ENCODE assay signal across 8 mouse cellular contexts in the genomic region with DNA sequence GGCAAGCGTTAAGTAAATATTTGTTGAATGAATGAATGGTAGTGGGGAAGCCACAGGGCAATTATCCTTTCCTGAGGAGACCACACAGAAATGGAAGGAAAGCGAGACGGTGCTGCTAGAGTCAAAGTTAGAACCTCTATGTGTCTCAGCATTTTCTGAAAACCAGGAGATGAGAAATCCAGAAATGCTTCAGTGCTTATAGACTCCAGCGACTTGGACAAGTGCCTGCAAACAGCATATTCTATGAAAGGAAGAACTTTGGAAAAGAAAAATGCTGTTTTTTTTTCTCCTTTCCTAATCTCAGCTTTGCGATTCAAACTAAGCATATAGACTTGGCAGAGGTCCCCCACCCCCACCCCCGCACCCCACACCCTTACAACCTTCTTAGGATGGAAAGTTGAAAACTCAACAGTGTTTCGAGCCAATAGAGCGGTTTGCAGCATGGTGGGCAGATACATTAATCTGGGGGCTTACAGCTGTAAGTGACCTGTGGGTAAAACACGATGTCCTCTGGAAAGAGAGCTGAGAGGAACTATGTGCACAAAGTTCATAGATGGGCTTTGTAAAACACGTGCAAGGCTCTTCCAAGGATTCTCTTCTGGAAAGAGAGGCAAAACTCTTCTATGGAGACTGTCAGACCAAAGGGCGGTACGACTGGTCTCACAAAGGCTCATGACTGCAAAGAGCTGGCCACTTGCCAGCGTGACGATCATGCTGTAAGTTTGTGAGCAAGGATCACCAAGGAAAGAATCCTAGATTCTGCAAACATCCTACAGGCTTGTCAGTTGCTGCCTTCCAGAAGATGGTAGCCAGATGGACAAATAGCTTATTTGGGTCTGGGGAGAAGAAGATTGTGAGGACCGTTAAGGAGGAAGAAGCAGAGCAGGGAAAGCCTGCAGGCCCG. TPM values are rescaled to one million over a fixed set of nuclear protein-coding genes. Genes with fewer than 3 reads are reported as not detected.
DNase-seq lines count a peak whose midpoint lies in the region; ATAC-seq and TF ChIP-seq lines count a peak whose summit lies in the region.

No protein-coding gene starts in this region.

- H3K36me3 ChIP-seq in forebrain, embryonic 13.5 days (ENCODE audit: poor library complexity, severe bottlenecking), result no peaks in the 10 kb centered on the region
- no peaks in the 10 kb centered on the region for H3K36me3 ChIP-seq in forebrain, embryonic 11.5 days (ENCODE audit: control insufficient read depth, insufficient read depth, low read length)
- H3K36me3 ChIP-seq in heart, embryonic 12.5 days, result no peaks in the 10 kb centered on the region
- H3K36me3 ChIP-seq in limb, embryonic 14.5 days (ENCODE audit: control insufficient read depth, insufficient read depth, low read length), result no peaks in the 10 kb centered on the region

- H3K4me3 ChIP-seq in forebrain, embryonic 13.5 days, result no peak overlapping the region
- no peak overlapping the region for H3K4me3 ChIP-seq in forebrain, embryonic 11.5 days (ENCODE audit: low read depth, low read length)
- peak overlapping the region; percentile 15; the same call in 1 of the 2 replicates for H3K4me3 ChIP-seq in heart, embryonic 12.5 days
- H3K4me3 ChIP-seq in limb, embryonic 14.5 days (replicated peaks; ENCODE audit: low read length), result no peak overlapping the region

- H3K9me3 ChIP-seq in forebrain, embryonic 13.5 days (replicated peaks), result no peaks in the 10 kb centered on the region
- H3K9me3 ChIP-seq in forebrain, embryonic 11.5 days (ENCODE audit: control insufficient read depth, low read length), result no peaks in the 10 kb centered on the region
- no peaks in the 10 kb centered on the region for H3K9me3 ChIP-seq in heart, embryonic 12.5 days (replicated peaks)
- no peaks in the 10 kb centered on the region for H3K9me3 ChIP-seq in limb, embryonic 14.5 days (ENCODE audit: control insufficient read depth, low read length)

- no peaks in the 10 kb centered on the region for H3K27me3 ChIP-seq in forebrain, embryonic 13.5 days
- no peaks in the 10 kb centered on the region for H3K27me3 ChIP-seq in forebrain, embryonic 11.5 days (ENCODE audit: control insufficient read depth, insufficient read depth, low read length)
- no peaks in the 10 kb centered on the region for H3K27me3 ChIP-seq in heart, embryonic 12.5 days (replicated peaks)
- no peaks in the 10 kb centered on the region for H3K27me3 ChIP-seq in limb, embryonic 14.5 days (ENCODE audit: control insufficient read depth, insufficient read depth, low read length)

- no peak for DNase-seq in forebrain, embryonic 11.5 days (ENCODE audit: low spot score)
- DNase-seq in right cerebral cortex, adult 2 months (ENCODE audit: low spot score in 2 of 2), result peak; percentile 12 to 16
- DNase-seq in right cerebral cortex, adult 18-20 months, result no peak
- peak; percentile 71 for DNase-seq in limb, embryonic 14.5 days (ENCODE audit: low spot score)

- H3K9ac ChIP-seq in forebrain, embryonic 13.5 days, result no peak overlapping the region
- H3K9ac ChIP-seq in forebrain, embryonic 11.5 days (ENCODE audit: low read length), result no peak overlapping the region
- no peak overlapping the region for H3K9ac ChIP-seq in heart, embryonic 12.5 days
- H3K9ac ChIP-seq in limb, embryonic 14.5 days (ENCODE audit: low read depth, low read length, severe bottlenecking), result no peak overlapping the region

- H3K4me1 ChIP-seq in forebrain, embryonic 13.5 days, result peaks cover 13% of the 10 kb centered on the region
- no peaks in the 10 kb centered on the region for H3K4me1 ChIP-seq in forebrain, embryonic 11.5 days (replicated peaks; ENCODE audit: control insufficient read depth, insufficient read depth, low read length)
- peaks cover 9% of the 10 kb centered on the region; the same call in 1 of the 2 replicates for H3K4me1 ChIP-seq in heart, embryonic 12.5 days (replicated peaks)
- peaks cover 5% of the 10 kb centered on the region; the same call in 1 of the 2 replicates for H3K4me1 ChIP-seq in limb, embryonic 14.5 days (ENCODE audit: control insufficient read depth, insufficient read depth, low read length)

- H3K4me2 ChIP-seq in forebrain, embryonic 13.5 days, result peak overlapping the region; percentile 42; the same call in 1 of the 2 replicates
- H3K4me2 ChIP-seq in forebrain, embryonic 11.5 days (ENCODE audit: low read depth, low read length, severe bottlenecking), result no peak overlapping the region
- H3K4me2 ChIP-seq in heart, embryonic 12.5 days, result peak overlapping the region; percentile 50
- no peak overlapping the region for H3K4me2 ChIP-seq in limb, embryonic 14.5 days (replicated peaks; ENCODE audit: low read depth, low read length, severe bottlenecking)

- 52% methylated on average over 16 of the region's 16 CpGs for WGBS in forebrain, embryonic 13.5 days
- WGBS in forebrain, embryonic 11.5 days, result 63% methylated on average over 16 of the region's 16 CpGs
- 53% methylated on average over 16 of the region's 16 CpGs for WGBS in heart, embryonic 12.5 days
- 50% methylated on average over 16 of the region's 16 CpGs for WGBS in limb, embryonic 14.5 days

- H3K27ac ChIP-seq in forebrain, embryonic 13.5 days, result no peak overlapping the region
- H3K27ac ChIP-seq in forebrain, embryonic 11.5 days (ENCODE audit: low read depth, low read length), result no peak overlapping the region
- no peak overlapping the region for H3K27ac ChIP-seq in heart, embryonic 12.5 days (ENCODE audit: poor library complexity, severe bottlenecking)
- H3K27ac ChIP-seq in limb, embryonic 14.5 days (replicated peaks; ENCODE audit: low read depth, low read length), result peak overlapping the region; percentile 39; the same call in 1 of the 2 replicates

- ATAC-seq in forebrain, embryonic 13.5 days, result peak; percentile 30; the same call in 1 of the 2 replicates
- ATAC-seq in forebrain, embryonic 11.5 days (replicated peaks; ENCODE audit: low FRiP score), result no peak
- no peak for ATAC-seq in heart, embryonic 12.5 days (ENCODE audit: insufficient number of reproducible peaks, low FRiP score)
- no peak for ATAC-seq in limb, embryonic 14.5 days (ENCODE audit: low FRiP score, low read depth)
- ATAC-seq in erythroid progenitor cell, adult 5-6 weeks (replicated peaks; ENCODE audit: low FRiP score, poor library complexity, severe bottlenecking), result no peak
- ATAC-seq in megakaryocyte, adult 5-6 weeks (ENCODE audit: poor library complexity, severe bottlenecking), result no peak

- no peak for TF ChIP-seq POLR2A in limb, embryonic 14.5 days (IDR thresholded peaks at IDR 0.05; ENCODE audit: borderline replicate concordance, extremely low read depth, insufficient read depth, insufficient read length)

RNA-seq across cellular contexts. Expression of a gene that starts 44.6 kb away (rescaled TPM):
- polyA plus RNA-seq in forebrain, embryonic 13.5 days (2015; fragmentation: Nextera tagmentation; extraction: Ambion mirVana), result 265 and 298 TPM in 2 replicates
- polyA plus RNA-seq in forebrain, embryonic 11.5 days (2014; fragmentation: Nextera tagmentation; extraction: Ambion mirVana), result 241 and 263 TPM in 2 replicates
- 208 and 209 TPM in 2 replicates for polyA plus RNA-seq in heart, embryonic 12.5 days (2016; fragmentation: Nextera tagmentation; extraction: Ambion mirVana)
- 73.4 and 124 TPM in 2 replicates for polyA plus RNA-seq in limb, embryonic 14.5 days (2012; rRNA removed)
- polyA plus RNA-seq in limb, embryonic 14.5 days (2014; fragmentation: Nextera tagmentation; extraction: Ambion mirVana), result 264 and 280 TPM in 2 replicates
- 23.5 and 53.0 TPM in 2 replicates for total RNA-seq in erythroid progenitor cell, adult 5-6 weeks (2015; ENCODE audit: low replicate concordance)
- 39.3 and 71.8 TPM in 2 replicates for total RNA-seq in erythroid progenitor cell, adult 5-6 weeks (2017; ENCODE audit: low replicate concordance)
- total RNA-seq in megakaryocyte, adult 5-6 weeks (2015), result 202 and 214 TPM in 2 replicates
- total RNA-seq in megakaryocyte, adult 5-6 weeks (2017), result 311 and 314 TPM in 2 replicates

Comparison
In these comparisons a context has a peak if more than half of its experiments do, and no peak if none do; other contexts are left out.
1. H3K4me2 ChIP-seq: peak in forebrain, embryonic 13.5 days (single experiment) and heart, embryonic 12.5 days (single experiment); none in forebrain, embryonic 11.5 days (single experiment) and limb, embryonic 14.5 days (single experiment).
2. DNase-seq: peak in right cerebral cortex, adult 2 months (2 of 2) and limb, embryonic 14.5 days (single experiment); none in forebrain, embryonic 11.5 days (single experiment) and right cerebral cortex, adult 18-20 months (single experiment).